Mouse (Mus musculus) midbrain, embryonic 12.5 days (tissue): ENCODE measurements around the gene Hist1h2bf. TPM values are rescaled to one million over a fixed set of nuclear protein-coding genes. Genes with fewer than 3 reads are reported as not detected.
"Not testable (repeated sequence)": the region's sequence is repeated elsewhere in the genome, so short reads cannot be mapped to it uniquely, and the experiment has no call there.

Experiments used
- ATAC-seq: fragments of 200-750 bp; cut with Nextera tagmentation; 2 replicates; pipeline ENCODE4 v1.8.0; 2017; ENCODE audit warnings: low read depth, moderate TSS enrichment, moderate library complexity; ENCODE audit not compliant: low FRiP score
- H3K27ac ChIP-seq: fragments of 300-500 bp; sonication (generic); replicated peaks from 2 replicates; pipeline ENCODE4 v1.5.1; 2016; ENCODE audit warnings: mild to moderate bottlenecking
- H3K27me3 ChIP-seq: fragments of 300-500 bp; sonication (generic); 2 replicates; pipeline ENCODE4 v1.6.1; 2016; ENCODE audit warnings: mild to moderate bottlenecking
- H3K36me3 ChIP-seq: fragments of 300-500 bp; sonication (generic); 2 replicates; pipeline ENCODE4 v1.6.1; 2016
- H3K4me1 ChIP-seq: fragments of 300-500 bp; sonication (generic); 2 replicates; pipeline ENCODE4 v1.6.1; 2016
- H3K4me2 ChIP-seq: fragments of 300-500 bp; sonication (generic); replicated peaks from 2 replicates; pipeline ENCODE4 v1.6.1; 2016; ENCODE audit warnings: mild to moderate bottlenecking, moderate library complexity
- H3K4me3 ChIP-seq: fragments of 300-500 bp; sonication (generic); 2 replicates; pipeline ENCODE4 v1.5.1; 2016; ENCODE audit warnings: mild to moderate bottlenecking
- H3K9ac ChIP-seq: fragments of 300-500 bp; sonication (generic); replicated peaks from 2 replicates; pipeline ENCODE4 v1.6.1; 2016; ENCODE audit warnings: mild to moderate bottlenecking, moderate library complexity
- H3K9me3 ChIP-seq: fragments of 300-500 bp; sonication (generic); 2 replicates; pipeline ENCODE4 v1.6.1; 2016; ENCODE audit warnings: mild to moderate bottlenecking
- WGBS: fragments of 180-500 bp; shearing (Covaris S2); methylation state at CpG from one replicate; pipeline ENCODE4 v1.1.7; 2016; 5-methylcytosine and 5-hydroxymethylcytosine counted together
- polyA plus RNA-seq: library from polyadenylated mRNA; unstranded; fragments of >200 nt; fragmentation: Nextera tagmentation; extraction: Ambion mirVana; gene quantifications from 2 replicates; pipeline ENCODE4 v1.2.1, GENCODE M21; 2016

Gene Hist1h2bf
- polyA plus RNA-seq, 1 experiment from 2014 or later = 4.5 TPM

DNA sequence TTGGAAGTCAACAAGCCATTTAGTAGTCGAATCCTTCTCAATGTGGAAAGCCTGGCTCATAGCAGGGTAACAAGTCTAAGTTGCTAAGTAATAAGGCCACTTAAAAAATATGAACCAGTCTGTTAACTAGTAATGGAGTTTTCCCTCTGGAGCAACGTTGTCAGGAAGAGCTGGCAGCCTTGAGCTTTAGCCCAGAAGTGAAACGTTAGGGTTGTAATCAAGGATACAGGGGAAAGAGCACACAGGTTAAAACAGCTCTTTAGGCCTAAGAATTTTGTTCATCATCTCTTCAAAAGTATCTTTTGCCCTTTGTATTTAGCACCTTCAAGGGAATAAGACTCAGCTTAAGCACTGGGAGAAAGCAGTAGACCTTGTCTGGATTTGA, 23.2 kb downstream of the Hist1h2bf start:
- no peaks in the 10 kb centered on the region for H3K36me3 ChIP-seq
- peak overlapping the region; percentile 45 for H3K4me3 ChIP-seq
- H3K9ac ChIP-seq = peak overlapping the region; percentile 53
- peak overlapping the region; percentile 89 for H3K27ac ChIP-seq
- H3K27me3 ChIP-seq = no peaks in the 10 kb centered on the region
- H3K4me2 ChIP-seq = peak overlapping the region; percentile 58
- H3K4me1 ChIP-seq = peaks cover 17% of the 10 kb centered on the region; the same call in 1 of the 2 replicates
- WGBS = 9% methylated on average over 3 of the region's 3 CpGs
- no peak for ATAC-seq
- no peaks in the 10 kb centered on the region for H3K9me3 ChIP-seq

- no peak overlapping the region for H3K9ac ChIP-seq
- 82% methylated on average over 5 of the region's 5 CpGs for WGBS
- H3K4me3 ChIP-seq = no peak overlapping the region
- H3K9me3 ChIP-seq = no peaks in the 10 kb centered on the region
- H3K27ac ChIP-seq = peak overlapping the region; percentile 56; the same call in 1 of the 2 replicates
- ATAC-seq = no peak
- H3K4me1 ChIP-seq = peaks cover 9% of the 10 kb centered on the region
- H3K27me3 ChIP-seq = no peaks in the 10 kb centered on the region
- H3K36me3 ChIP-seq = no peaks in the 10 kb centered on the region
- H3K4me2 ChIP-seq = no peak overlapping the region
These were observed 27.3 kb downstream of the Hist1h2bf start for GRCm38 (mm10) chr13:23546694-23547093.

- Histone ChIP-seq H3K4me2 (peak overlapping the region; percentile 63), H3K27ac (peak overlapping the region; percentile 92), H3K4me3 (peak overlapping the region; percentile 51), H3K9ac (peak overlapping the region; percentile 59)
- not testable (repeated sequence) for H3K36me3 ChIP-seq, H3K4me1 ChIP-seq, H3K27me3 ChIP-seq, ATAC-seq, H3K9me3 ChIP-seq
- 0% methylated on average over 11 of the region's 14 CpGs for WGBS
These were observed 29.2 kb downstream of the Hist1h2bf start for GRCm38 (mm10) chr13:23544787-23545120.

DNA sequence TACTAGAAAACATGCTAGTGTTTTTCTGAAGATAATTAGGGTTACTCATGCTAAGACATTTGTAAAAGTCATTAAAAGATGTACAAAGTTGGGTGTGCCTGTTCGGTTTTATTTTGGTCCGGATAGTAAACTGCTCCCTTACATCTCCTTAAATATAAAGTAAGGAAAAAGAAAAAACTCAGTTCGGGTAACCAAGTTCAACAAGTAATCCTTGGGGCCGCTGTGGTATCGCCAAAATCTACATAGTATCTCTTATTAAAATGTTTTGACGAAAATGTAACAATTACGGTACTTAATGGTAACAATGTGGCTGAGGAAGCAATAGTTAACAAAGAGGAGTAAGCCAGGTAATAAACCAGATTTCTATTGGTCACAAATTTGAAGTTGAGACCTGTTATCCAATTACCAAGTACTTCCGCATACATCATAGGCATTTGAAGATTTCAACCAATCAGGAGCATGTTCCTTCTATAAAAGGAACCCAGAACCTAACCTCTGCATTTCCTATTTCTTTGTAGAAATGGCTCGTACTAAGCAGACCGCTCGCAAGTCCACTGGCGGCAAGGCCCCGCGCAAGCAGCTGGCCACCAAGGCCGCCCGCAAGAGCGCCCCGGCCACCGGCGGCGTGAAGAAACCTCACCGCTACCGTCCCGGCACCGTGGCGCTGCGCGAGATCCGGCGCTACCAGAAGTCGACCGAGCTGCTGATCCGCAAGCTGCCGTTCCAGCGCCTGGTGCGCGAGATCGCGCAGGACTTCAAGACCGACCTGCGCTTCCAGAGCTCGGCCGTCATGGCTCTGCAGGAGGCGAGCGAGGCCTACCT, 29.8 kb downstream of the Hist1h2bf start, which contains the start of gene Hist1h3f:
Gene Hist1h3f, plus strand, starts transcription at position 88 of the 822 bp plus-strand sequence.
- peak within 1 kb of the TSS; percentile 63 for H3K4me2 ChIP-seq
- peak within 1 kb of the TSS; percentile 92 for H3K27ac ChIP-seq
- peaks cover 6% of the 10 kb centered on the region for H3K4me1 ChIP-seq
- WGBS = 1% methylated on average over 24 of the region's 45 CpGs
- H3K36me3 ChIP-seq = no peaks in the 10 kb centered on the region
- H3K9me3 ChIP-seq = no peaks in the 10 kb centered on the region
- peak within 1 kb of the TSS; percentile 51 for H3K4me3 ChIP-seq
- H3K27me3 ChIP-seq = no peaks in the 10 kb centered on the region
- ATAC-seq = peak; percentile 94
- peak within 1 kb of the TSS; percentile 59 for H3K9ac ChIP-seq

DNA sequence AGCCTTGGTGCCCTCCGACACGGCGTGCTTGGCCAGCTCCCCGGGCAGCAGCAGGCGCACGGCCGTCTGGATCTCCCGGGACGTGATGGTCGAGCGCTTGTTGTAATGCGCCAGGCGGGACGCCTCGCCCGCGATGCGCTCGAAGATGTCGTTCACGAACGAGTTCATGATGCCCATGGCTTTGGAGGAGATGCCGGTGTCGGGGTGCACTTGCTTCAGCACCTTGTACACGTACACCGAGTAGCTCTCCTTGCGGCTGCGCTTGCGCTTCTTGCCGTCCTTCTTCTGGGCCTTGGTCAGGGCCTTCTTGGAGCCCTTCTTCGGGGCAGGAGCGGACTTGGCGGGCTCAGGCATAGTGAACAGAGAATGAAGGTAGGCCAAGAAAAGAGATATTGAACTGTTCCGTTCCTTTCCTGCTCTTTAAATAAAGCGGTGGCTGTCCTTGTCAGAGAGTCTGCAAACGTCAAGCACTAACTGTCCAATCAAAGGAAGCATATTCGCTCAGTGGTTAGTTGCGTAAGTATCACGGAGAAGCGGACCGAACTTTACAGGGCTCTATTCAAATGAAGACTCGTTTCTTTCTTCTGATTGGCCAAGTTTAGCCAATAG, 30.9 kb downstream of the Hist1h2bf start, which contains the start of gene Hist1h2bh:
Gene Hist1h2bh, minus strand, starts transcription at position 394 of the 609 bp plus-strand sequence.
- H3K4me3 ChIP-seq = peak within 1 kb of the TSS; percentile 51
- peak within 1 kb of the TSS; percentile 92 for H3K27ac ChIP-seq
- not testable (repeated sequence) for H3K4me1 ChIP-seq, H3K27me3 ChIP-seq, H3K36me3 ChIP-seq, H3K9me3 ChIP-seq
- WGBS = under 1% methylated on average over 29 of the region's 42 CpGs
- peak within 1 kb of the TSS; percentile 54 for H3K9ac ChIP-seq
- H3K4me2 ChIP-seq = peak within 1 kb of the TSS; percentile 63
- peak; percentile 88 for ATAC-seq

DNA sequence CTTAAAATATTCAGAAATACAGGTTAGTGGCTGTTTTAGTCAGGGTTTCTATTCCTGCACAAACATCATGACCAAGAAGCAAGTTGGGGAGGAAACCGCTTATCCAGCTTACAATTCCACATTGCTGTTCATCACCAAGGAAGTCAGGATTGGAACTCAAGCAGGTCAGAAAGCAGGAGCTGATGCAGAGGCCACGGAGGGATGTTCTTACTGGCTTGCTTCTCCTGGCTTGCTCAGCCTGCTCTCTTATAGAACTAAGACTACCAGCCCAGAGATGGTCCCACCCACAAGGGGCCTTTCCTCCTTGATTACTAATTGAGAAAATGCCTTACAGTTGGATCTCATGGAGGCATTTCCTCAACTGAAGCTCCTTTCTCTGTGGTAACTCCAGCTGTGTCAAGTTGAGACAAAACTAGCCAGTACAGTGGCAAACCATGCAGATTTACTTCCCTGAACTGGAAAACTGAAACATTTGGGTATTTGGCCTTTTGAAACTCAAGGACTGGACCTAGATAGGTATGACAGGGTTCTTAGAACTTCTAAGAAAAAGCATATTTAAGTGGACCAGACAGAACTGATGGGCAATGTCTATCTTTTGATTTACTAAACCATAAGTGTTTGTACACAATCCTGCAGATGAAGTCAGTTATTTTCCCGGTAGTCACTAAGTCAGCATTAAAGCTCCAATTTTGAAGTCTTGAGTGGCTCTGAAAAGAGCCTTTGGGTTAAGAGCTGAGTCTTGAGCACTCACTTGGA, 31.6 kb downstream of the Hist1h2bf start:
- peak overlapping the region; percentile 92 for H3K27ac ChIP-seq
- not testable (repeated sequence) for ATAC-seq, H3K36me3 ChIP-seq, H3K9me3 ChIP-seq, H3K27me3 ChIP-seq, H3K4me1 ChIP-seq
- peak overlapping the region; percentile 47 for H3K4me3 ChIP-seq
- peak overlapping the region; percentile 54 for H3K9ac ChIP-seq
- WGBS = 2% methylated on average over 3 of the region's 3 CpGs
- H3K4me2 ChIP-seq = peak overlapping the region; percentile 63

DNA sequence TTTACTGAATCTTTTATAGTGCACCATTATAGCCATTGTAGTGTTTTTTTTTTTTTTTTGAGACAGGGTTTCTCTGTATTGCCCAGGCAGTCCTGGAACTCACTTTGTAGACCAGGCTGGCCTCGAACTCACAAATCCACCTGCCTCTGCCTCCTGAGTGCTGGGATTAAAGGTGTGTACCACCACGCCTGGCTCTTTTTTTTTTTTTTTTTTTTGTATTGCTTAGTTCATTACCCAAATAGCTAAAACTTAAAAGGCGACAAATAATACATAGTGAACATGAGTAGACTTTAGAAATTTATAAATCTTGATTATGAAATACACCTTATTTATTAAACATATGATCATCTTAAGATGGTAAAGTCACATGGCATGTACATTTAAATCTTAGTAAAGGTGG, 32.5 kb downstream of the Hist1h2bf start:
- no peaks in the 10 kb centered on the region for H3K36me3 ChIP-seq
- 84% methylated on average over 3 of the region's 3 CpGs for WGBS
- no peaks in the 10 kb centered on the region for H3K9me3 ChIP-seq
- no peak overlapping the region for H3K4me3 ChIP-seq
- H3K27ac ChIP-seq = no peak overlapping the region
- no peak for ATAC-seq
- H3K4me1 ChIP-seq = peaks cover 15% of the 10 kb centered on the region
- no peaks in the 10 kb centered on the region for H3K27me3 ChIP-seq
- H3K9ac ChIP-seq = no peak overlapping the region
- no peak overlapping the region for H3K4me2 ChIP-seq

- not testable (repeated sequence) for H3K36me3 ChIP-seq, H3K4me2 ChIP-seq, ATAC-seq, H3K27ac ChIP-seq, H3K9ac ChIP-seq, H3K27me3 ChIP-seq, H3K4me3 ChIP-seq, H3K9me3 ChIP-seq
- H3K4me1 ChIP-seq = peaks cover 15% of the 10 kb centered on the region
- 67% methylated on average over 1 of the region's 1 CpGs for WGBS
These were observed 34.2 kb downstream of the Hist1h2bf start for GRCm38 (mm10) chr13:23539821-23540220.

- H3K4me2 ChIP-seq = no peak overlapping the region
- H3K9ac ChIP-seq = no peak overlapping the region
- WGBS = 83% methylated on average over 5 of the region's 5 CpGs
- peaks cover 22% of the 10 kb centered on the region for H3K4me1 ChIP-seq
- no peak overlapping the region for H3K4me3 ChIP-seq
- no peaks in the 10 kb centered on the region for H3K9me3 ChIP-seq
- no peak for ATAC-seq
- H3K27ac ChIP-seq = no peak overlapping the region
- H3K36me3 ChIP-seq = no peaks in the 10 kb centered on the region
- H3K27me3 ChIP-seq = no peaks in the 10 kb centered on the region
These were observed 35.7 kb downstream of the Hist1h2bf start for GRCm38 (mm10) chr13:23538249-23538648.

- 79% methylated on average over 3 of the region's 3 CpGs for WGBS
- Histone ChIP-seq H3K27ac (no peak overlapping the region), H3K4me3 (peak overlapping the region; percentile 13), H3K36me3 (no peaks in the 10 kb centered on the region), H3K27me3 (no peaks in the 10 kb centered on the region), H3K9me3 (no peaks in the 10 kb centered on the region), H3K4me2 (peak overlapping the region; percentile 66), H3K4me1 (peaks cover 29% of the 10 kb centered on the region), H3K9ac (no peak overlapping the region)
- ATAC-seq = no peak
These were observed 36.8 kb downstream of the Hist1h2bf start for GRCm38 (mm10) chr13:23537006-23537710.

DNA sequence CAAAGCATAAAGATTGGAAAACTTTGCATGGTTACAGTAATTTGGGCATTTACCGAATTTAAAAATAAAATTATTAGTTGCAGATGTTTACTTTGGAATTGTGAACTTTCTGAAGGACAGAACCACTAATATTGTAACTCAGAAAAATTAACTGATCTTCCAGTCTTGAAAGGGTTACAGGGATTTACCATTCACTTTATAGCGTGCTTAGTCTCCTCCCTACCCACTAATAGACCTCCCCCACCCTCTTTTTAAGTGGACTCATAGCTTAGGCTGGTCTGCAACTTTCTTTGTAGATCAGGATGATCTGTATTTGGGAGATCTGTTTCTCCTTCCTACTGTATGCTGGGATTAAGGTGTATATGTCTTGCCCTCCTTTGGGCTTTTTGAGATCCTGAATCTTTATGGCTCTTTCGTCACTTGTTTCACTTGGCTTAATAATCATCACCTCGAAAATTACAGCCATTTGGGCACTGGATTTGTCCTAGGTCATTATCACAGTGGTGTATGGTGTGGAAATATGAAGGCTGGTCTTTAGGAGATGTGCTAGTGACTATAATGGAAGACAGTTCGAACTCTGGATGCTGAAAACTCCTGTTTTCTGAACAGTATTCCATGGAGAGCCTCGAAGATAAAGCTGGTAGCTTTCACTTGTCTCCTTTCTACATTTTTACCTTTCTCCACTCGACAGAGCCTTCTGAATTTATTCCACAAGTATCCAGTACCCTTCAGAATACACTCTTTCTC, 37.7 kb downstream of the Hist1h2bf start:
- 21% methylated on average over 7 of the region's 7 CpGs for WGBS
- Histone ChIP-seq H3K9ac (peak overlapping the region; percentile 62), H3K4me3 (peak overlapping the region; percentile 56)

More for the DNA sequence above, 37.7 kb downstream of the Hist1h2bf start:
- peak overlapping the region; percentile 56 for H3K27ac ChIP-seq
- H3K4me1 ChIP-seq = peaks cover 32% of the 10 kb centered on the region
- H3K27me3 ChIP-seq = no peaks in the 10 kb centered on the region
- H3K36me3 ChIP-seq = no peaks in the 10 kb centered on the region
- ATAC-seq = no peak
- H3K9me3 ChIP-seq = no peaks in the 10 kb centered on the region
- H3K4me2 ChIP-seq = peak overlapping the region; percentile 66
